Mouse (Mus musculus): Measurements from ENCODE around the gene Cdh11. TPM values are rescaled to one million over a fixed set of nuclear protein-coding genes. Genes with fewer than 3 reads are reported as not detected.
"Not testable (repeated sequence)": the region's sequence is repeated elsewhere in the genome, so short reads cannot be mapped to it uniquely, and the experiment has no call there.

Cdh11 gene
- polyA plus RNA-seq, 1 experiment from 2014 or later: 89.4 TPM

DNA sequence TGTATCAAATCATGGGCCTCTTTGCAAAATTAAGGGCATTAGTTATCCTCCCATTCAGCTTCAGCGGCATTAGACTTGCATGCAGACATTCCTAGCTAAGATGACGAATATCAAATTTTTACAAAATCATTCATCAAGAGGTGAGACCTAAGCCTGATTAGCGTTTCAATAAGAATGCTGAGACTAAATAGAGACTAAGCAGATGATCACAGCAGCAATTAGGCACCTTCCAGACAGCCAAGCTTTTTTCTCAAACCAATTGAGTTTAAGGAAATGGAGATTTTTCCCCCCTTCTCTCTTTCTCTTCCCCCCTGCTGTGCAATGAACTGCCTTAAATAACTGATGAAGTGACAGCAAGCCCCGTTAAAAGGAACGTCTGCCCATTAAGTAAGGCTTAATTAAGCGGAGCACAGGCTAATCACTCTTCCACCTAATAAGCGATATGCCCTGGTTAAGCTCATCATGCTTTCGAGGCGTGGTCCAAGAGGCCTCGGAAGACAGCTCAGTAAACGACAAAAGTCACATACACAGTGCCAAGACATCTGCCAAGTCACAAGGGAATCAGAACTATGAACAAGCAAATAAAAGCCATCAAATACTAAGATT is 87.1 kb downstream of the Cdh11 start:
- H3K27me3 ChIP-seq (replicated peaks; ENCODE audit: insufficient read depth, low read length): no peaks in the 10 kb centered on the region
- no peaks in the 10 kb centered on the region for H3K36me3 ChIP-seq (ENCODE audit: insufficient read depth, low read length)
- H3K4me2 ChIP-seq (replicated peaks; ENCODE audit: low read depth, low read length): no peak overlapping the region
- no peak for ATAC-seq
- H3K4me3 ChIP-seq (ENCODE audit: low read depth, low read length): no peak overlapping the region
- H3K4me1 ChIP-seq (ENCODE audit: insufficient read depth, low read depth, low read length): no peaks in the 10 kb centered on the region
- no peak for TF ChIP-seq CTCF (IDR thresholded peaks at IDR 0.05)
- TF ChIP-seq EP300 (IDR thresholded peaks at IDR 0.05): no peak
- WGBS: 41% methylated on average over 11 of the region's 11 CpGs
- H3K27ac ChIP-seq (ENCODE audit: low read length): no peak overlapping the region
- no peaks in the 10 kb centered on the region for H3K9me3 ChIP-seq (ENCODE audit: low read length)
- no peak overlapping the region for H3K9ac ChIP-seq (replicated peaks; ENCODE audit: low read depth)
- no peak for DNase-seq (ENCODE audit: low spot score)

DNA sequence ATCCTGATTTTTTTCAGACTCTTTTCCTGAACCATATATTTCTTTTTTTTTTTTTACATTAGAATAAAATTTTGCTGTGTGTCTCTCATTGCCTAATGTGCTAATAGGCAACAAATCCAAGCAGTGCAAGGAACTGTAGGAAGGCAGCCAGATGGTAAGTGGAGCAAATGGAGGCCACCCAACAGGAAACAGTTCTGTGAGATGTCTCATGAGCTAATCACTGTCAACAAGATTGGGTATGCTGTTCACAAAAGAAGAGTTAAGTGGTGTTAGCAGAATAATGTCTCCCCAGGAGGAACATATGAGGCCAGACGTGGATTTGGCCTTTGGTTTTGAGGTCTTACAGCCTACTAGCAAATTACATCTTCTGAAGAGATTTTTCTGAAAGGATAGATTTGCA is 92.0 kb downstream of the Cdh11 start:
- TF ChIP-seq EP300 (IDR thresholded peaks at IDR 0.05): no peak
- no peak for TF ChIP-seq CTCF (IDR thresholded peaks at IDR 0.05)
- Histone ChIP-seq H3K36me3 (ENCODE audit: insufficient read depth, low read length) (no peaks in the 10 kb centered on the region), H3K4me1 (ENCODE audit: insufficient read depth, low read depth, low read length) (no peaks in the 10 kb centered on the region), H3K9me3 (ENCODE audit: low read length) (no peaks in the 10 kb centered on the region), H3K9ac (replicated peaks; ENCODE audit: low read depth) (no peak overlapping the region), H3K27ac (ENCODE audit: low read length) (no peak overlapping the region), H3K4me2 (replicated peaks; ENCODE audit: low read depth, low read length) (no peak overlapping the region), H3K4me3 (ENCODE audit: low read depth, low read length) (no peak overlapping the region), H3K27me3 (replicated peaks; ENCODE audit: insufficient read depth, low read length) (no peaks in the 10 kb centered on the region)
- ATAC-seq (peak; percentile 41; the same call in 1 of the 2 replicates), DNase-seq (ENCODE audit: low spot score) (peak; percentile 22)
- whole genome bisulfite sequencing: 50% methylated on average over 1 of the region's 1 CpGs

DNA sequence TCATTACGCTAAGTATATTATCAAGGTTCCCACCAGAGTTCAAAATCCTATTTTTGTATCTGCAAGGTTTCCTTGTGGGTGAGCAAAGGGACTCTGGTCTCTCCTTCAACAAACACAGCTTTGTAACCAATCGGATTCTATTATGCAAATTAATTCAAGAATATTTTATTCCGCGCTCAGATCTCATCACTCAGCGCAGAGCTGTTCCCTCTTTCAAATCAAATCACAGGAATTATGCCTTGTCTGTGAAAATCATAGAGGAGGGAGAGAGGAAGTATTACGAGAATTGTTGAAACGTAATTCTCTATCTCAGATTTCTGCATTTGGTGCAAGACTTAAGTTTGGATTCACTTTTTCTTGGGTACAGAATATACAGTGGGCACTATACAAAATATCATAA is 100.0 kb downstream of the Cdh11 start:
- H3K27me3 ChIP-seq (replicated peaks; ENCODE audit: insufficient read depth, low read length); H3K4me1 ChIP-seq (ENCODE audit: insufficient read depth, low read depth, low read length); H3K4me3 ChIP-seq (ENCODE audit: low read depth, low read length); H3K27ac ChIP-seq (ENCODE audit: low read length); ATAC-seq; DNase-seq (ENCODE audit: low spot score); H3K9ac ChIP-seq (replicated peaks; ENCODE audit: low read depth); H3K36me3 ChIP-seq (ENCODE audit: insufficient read depth, low read length); H3K9me3 ChIP-seq (ENCODE audit: low read length); H3K4me2 ChIP-seq (replicated peaks; ENCODE audit: low read depth, low read length): not testable (repeated sequence)
- WGBS: 76% methylated on average over 7 of the region's 7 CpGs

DNA sequence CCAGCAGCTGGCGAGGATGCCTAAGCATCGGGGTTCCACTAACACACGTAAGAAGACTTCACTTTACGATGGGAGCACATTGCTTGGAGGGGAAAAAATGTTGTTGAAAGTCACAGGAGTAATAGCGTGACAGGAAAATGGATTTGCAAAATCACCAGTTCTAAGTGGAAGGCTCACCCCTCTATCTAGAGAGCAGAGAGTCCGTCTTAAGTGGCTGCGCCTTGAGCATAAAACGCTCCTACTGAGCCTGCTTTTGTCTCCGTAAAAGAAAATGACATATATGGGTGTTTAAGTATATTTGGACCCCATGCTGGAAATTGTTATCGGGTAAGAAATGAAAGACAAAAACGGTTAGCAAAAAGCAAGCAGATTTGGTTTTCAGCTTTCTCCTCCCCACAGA is 100.4 kb downstream of the Cdh11 start:
- H3K27me3 ChIP-seq (replicated peaks; ENCODE audit: insufficient read depth, low read length): no peaks in the 10 kb centered on the region
- no peaks in the 10 kb centered on the region for H3K36me3 ChIP-seq (ENCODE audit: insufficient read depth, low read length)
- no peaks in the 10 kb centered on the region for H3K4me1 ChIP-seq (ENCODE audit: insufficient read depth, low read depth, low read length)
- H3K27ac ChIP-seq (ENCODE audit: low read length): no peak overlapping the region
- TF ChIP-seq EP300 (IDR thresholded peaks at IDR 0.05) (no peak), CTCF (IDR thresholded peaks at IDR 0.05) (no peak)
- no peak for ATAC-seq
- 84% methylated on average over 11 of the region's 11 CpGs for WGBS
- H3K9ac ChIP-seq (replicated peaks; ENCODE audit: low read depth): no peak overlapping the region
- H3K4me2 ChIP-seq (replicated peaks; ENCODE audit: low read depth, low read length): no peak overlapping the region
- H3K9me3 ChIP-seq (ENCODE audit: low read length): no peaks in the 10 kb centered on the region
- no peak for DNase-seq (ENCODE audit: low spot score)
- no peak overlapping the region for H3K4me3 ChIP-seq (ENCODE audit: low read depth, low read length)

DNA sequence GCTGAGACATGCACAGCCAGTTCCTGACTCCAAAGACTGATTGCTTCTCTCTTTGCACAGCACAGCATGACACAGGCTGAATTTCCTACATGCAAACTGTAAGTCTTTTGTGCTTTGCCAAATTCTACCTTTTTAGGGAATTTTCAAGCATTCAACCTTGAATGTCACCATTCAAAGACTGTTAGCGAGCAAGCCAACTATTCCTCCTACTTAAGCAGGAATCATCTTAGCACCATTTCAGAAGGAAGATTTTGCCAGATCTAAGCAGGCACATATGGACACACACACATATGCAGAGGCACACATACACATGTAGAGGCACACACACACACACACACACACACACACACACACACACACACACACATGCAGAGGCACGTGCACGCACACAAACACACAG is 108.3 kb downstream of the Cdh11 start:
- H3K9me3 ChIP-seq (ENCODE audit: low read length): no peaks in the 10 kb centered on the region
- H3K27me3 ChIP-seq (replicated peaks; ENCODE audit: insufficient read depth, low read length): no peaks in the 10 kb centered on the region
- H3K4me2 ChIP-seq (replicated peaks; ENCODE audit: low read depth, low read length): no peak overlapping the region
- H3K27ac ChIP-seq (ENCODE audit: low read length): no peak overlapping the region
- ATAC-seq (no peak), DNase-seq (ENCODE audit: low spot score) (no peak)
- no peak for TF ChIP-seq CTCF (IDR thresholded peaks at IDR 0.05)
- TF ChIP-seq EP300 (IDR thresholded peaks at IDR 0.05): no peak
- 91% methylated on average over 3 of the region's 3 CpGs for WGBS
- H3K4me1 ChIP-seq (ENCODE audit: insufficient read depth, low read depth, low read length): no peaks in the 10 kb centered on the region
- no peak overlapping the region for H3K4me3 ChIP-seq (ENCODE audit: low read depth, low read length)
- no peaks in the 10 kb centered on the region for H3K36me3 ChIP-seq (ENCODE audit: insufficient read depth, low read length)
- no peak overlapping the region for H3K9ac ChIP-seq (replicated peaks; ENCODE audit: low read depth)

DNA sequence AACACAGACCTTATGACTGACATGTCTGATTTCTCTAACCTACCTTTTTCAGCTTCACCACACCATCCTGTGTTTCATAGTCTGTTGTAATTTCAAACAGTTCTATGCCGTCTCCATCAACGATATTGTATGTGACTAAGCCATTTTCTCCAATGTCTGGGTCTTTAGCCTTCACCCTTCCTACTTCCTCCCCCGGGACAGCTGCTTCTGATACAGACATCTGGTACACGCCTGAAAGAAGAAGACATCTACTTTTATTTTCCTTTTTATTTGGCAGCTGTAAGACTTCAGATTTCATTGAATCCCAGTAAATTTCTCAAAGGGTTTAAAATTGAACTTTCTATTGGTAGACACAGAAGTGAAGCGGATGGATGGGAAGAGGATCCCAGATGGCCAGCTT is 120.9 kb downstream of the Cdh11 start:
- not testable (repeated sequence) for H3K27ac ChIP-seq (ENCODE audit: low read length); H3K4me1 ChIP-seq (ENCODE audit: insufficient read depth, low read depth, low read length); H3K9ac ChIP-seq (replicated peaks; ENCODE audit: low read depth); H3K9me3 ChIP-seq (ENCODE audit: low read length); H3K36me3 ChIP-seq (ENCODE audit: insufficient read depth, low read length); H3K4me3 ChIP-seq (ENCODE audit: low read depth, low read length); ATAC-seq; H3K4me2 ChIP-seq (replicated peaks; ENCODE audit: low read depth, low read length); DNase-seq (ENCODE audit: low spot score); H3K27me3 ChIP-seq (replicated peaks; ENCODE audit: insufficient read depth, low read length)
- WGBS: 85% methylated on average over 5 of the region's 5 CpGs

DNA sequence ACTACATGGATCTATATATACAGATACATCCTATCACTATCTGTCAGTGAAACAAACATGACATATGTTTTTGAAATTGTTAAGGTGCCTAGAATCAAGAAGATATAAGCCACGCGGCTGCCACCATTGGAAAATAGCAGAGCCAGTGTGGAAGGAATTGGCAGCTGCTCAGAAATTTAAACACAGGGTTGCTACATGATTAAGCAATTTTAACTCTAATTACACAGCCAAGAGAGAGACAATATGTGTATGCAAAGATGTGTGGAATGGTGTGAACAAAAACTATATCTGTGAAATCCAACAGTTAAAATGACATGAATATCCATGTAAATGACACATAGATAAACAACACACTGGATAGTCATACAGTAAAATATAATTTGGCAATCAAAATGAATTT is 128.9 kb downstream of the Cdh11 start:
- Histone ChIP-seq H3K27me3 (replicated peaks; ENCODE audit: insufficient read depth, low read length) (no peaks in the 10 kb centered on the region), H3K4me2 (replicated peaks; ENCODE audit: low read depth, low read length) (no peak overlapping the region), H3K36me3 (ENCODE audit: insufficient read depth, low read length) (no peaks in the 10 kb centered on the region), H3K4me1 (ENCODE audit: insufficient read depth, low read depth, low read length) (no peaks in the 10 kb centered on the region), H3K9me3 (ENCODE audit: low read length) (no peaks in the 10 kb centered on the region), H3K27ac (ENCODE audit: low read length) (no peak overlapping the region), H3K4me3 (ENCODE audit: low read depth, low read length) (no peak overlapping the region), H3K9ac (replicated peaks; ENCODE audit: low read depth) (no peak overlapping the region)
- TF ChIP-seq EP300 (IDR thresholded peaks at IDR 0.05) (no peak), CTCF (IDR thresholded peaks at IDR 0.05) (no peak)
- DNase-seq (ENCODE audit: low spot score) (peak; percentile 12), ATAC-seq (no peak)
- WGBS: 66% methylated on average over 2 of the region's 2 CpGs

All from lung, postnatal 0 days (tissue).